Mouse (Mus musculus): ENCODE results near the gene Med11. TPM values are rescaled to one million over a fixed set of nuclear protein-coding genes. Genes with fewer than 3 reads are reported as not detected.

The Med11 gene
- polyA plus RNA-seq, 1 experiment from 2014 or later: 25.1 TPM

GRCm38 (mm10) chr11:70435476-70435875, 16.2 kb upstream of the Med11 start:
- H3K4me2 ChIP-seq (ENCODE audit: low read length): no peak overlapping the region
- H3K9ac ChIP-seq (ENCODE audit: low read length): no peak overlapping the region
- H3K36me3 ChIP-seq (ENCODE audit: control insufficient read depth, insufficient read depth, low read length): peaks cover 47% of the 10 kb centered on the region

GRCm38 (mm10) chr11:70437426-70437825, 14.3 kb upstream of the Med11 start:
- peaks cover 6 to 7% of the 10 kb centered on the region in 2 experiments; a peak in 2 of 4 replicates for H3K4me1 ChIP-seq (ENCODE audit: control insufficient read depth in 2 of 2, insufficient read depth in 2 of 2, low read length in 2 of 2)
- 71% methylated on average over 6 of the region's 6 CpGs for WGBS
- ATAC-seq (ENCODE audit: insufficient number of reproducible peaks, insufficient read depth, low FRiP score, low read depth): no peak
- H3K9me3 ChIP-seq (ENCODE audit: control insufficient read depth, low read length): no peaks in the 10 kb centered on the region
- H3K4me3 ChIP-seq (ENCODE audit: control insufficient read depth in 1 of 2, insufficient read depth in 1 of 2, low read depth in 1 of 2, low read length in 2 of 2): no peak overlapping the region
- H3K4me2 ChIP-seq (ENCODE audit: low read length): no peak overlapping the region
- H3K36me3 ChIP-seq (ENCODE audit: control insufficient read depth, insufficient read depth, low read length): peaks cover 53% of the 10 kb centered on the region
- no peaks in the 10 kb centered on the region for H3K27me3 ChIP-seq (ENCODE audit: control insufficient read depth, insufficient read depth, low read length)
- H3K27ac ChIP-seq (replicated peaks in 1 of 2; ENCODE audit: control insufficient read depth in 1 of 2, insufficient read depth in 1 of 2, low read depth in 2 of 2, low read length in 2 of 2): no peak overlapping the region
- no peak overlapping the region for H3K9ac ChIP-seq (ENCODE audit: low read length)

More at GRCm38 (mm10) chr11:70435476-70435875, 16.2 kb upstream of the Med11 start:
- no peaks in the 10 kb centered on the region for H3K9me3 ChIP-seq (ENCODE audit: control insufficient read depth, low read length)
- H3K4me1 ChIP-seq (ENCODE audit: control insufficient read depth in 2 of 2, insufficient read depth in 2 of 2, low read length in 2 of 2): peaks cover 6 to 7% of the 10 kb centered on the region in 2 experiments; a peak in 2 of 4 replicates
- no peak for ATAC-seq (ENCODE audit: insufficient number of reproducible peaks, insufficient read depth, low FRiP score, low read depth)
- 73% methylated on average over 5 of the region's 5 CpGs for WGBS
- no peaks in the 10 kb centered on the region for H3K27me3 ChIP-seq (ENCODE audit: control insufficient read depth, insufficient read depth, low read length)
- H3K27ac ChIP-seq (replicated peaks in 1 of 2; ENCODE audit: control insufficient read depth in 1 of 2, insufficient read depth in 1 of 2, low read depth in 2 of 2, low read length in 2 of 2): no peak overlapping the region
- H3K4me3 ChIP-seq (ENCODE audit: control insufficient read depth in 1 of 2, insufficient read depth in 1 of 2, low read depth in 1 of 2, low read length in 2 of 2): no peak overlapping the region

GRCm38 (mm10) chr11:70438728-70439374, 12.9 kb upstream of the Med11 start:
- Histone ChIP-seq H3K27me3 (ENCODE audit: control insufficient read depth, insufficient read depth, low read length) (no peaks in the 10 kb centered on the region), H3K9me3 (ENCODE audit: control insufficient read depth, low read length) (no peaks in the 10 kb centered on the region), H3K4me2 (ENCODE audit: low read length) (no peak overlapping the region), H3K36me3 (ENCODE audit: control insufficient read depth, insufficient read depth, low read length) (peaks cover 53% of the 10 kb centered on the region), H3K9ac (ENCODE audit: low read length) (no peak overlapping the region), H3K4me3 (ENCODE audit: control insufficient read depth in 1 of 2, insufficient read depth in 1 of 2, low read depth in 1 of 2, low read length in 2 of 2) (no peak overlapping the region), H3K4me1 (ENCODE audit: control insufficient read depth in 2 of 2, insufficient read depth in 2 of 2, low read length in 2 of 2) (no peaks in the 10 kb centered on the region), H3K27ac (replicated peaks in 1 of 2; ENCODE audit: control insufficient read depth in 1 of 2, insufficient read depth in 1 of 2, low read depth in 2 of 2, low read length in 2 of 2) (no peak overlapping the region)
- ATAC-seq (ENCODE audit: insufficient number of reproducible peaks, insufficient read depth, low FRiP score, low read depth): no peak
- WGBS: 82% methylated on average over 7 of the region's 7 CpGs

- Histone ChIP-seq H3K27me3 (ENCODE audit: control insufficient read depth, insufficient read depth, low read length) (no peaks in the 10 kb centered on the region), H3K4me2 (ENCODE audit: low read length) (no peak overlapping the region), H3K9ac (ENCODE audit: low read length) (no peak overlapping the region), H3K27ac (replicated peaks in 1 of 2; ENCODE audit: control insufficient read depth in 1 of 2, insufficient read depth in 1 of 2, low read depth in 2 of 2, low read length in 2 of 2) (no peak overlapping the region), H3K4me3 (ENCODE audit: control insufficient read depth in 1 of 2, insufficient read depth in 1 of 2, low read depth in 1 of 2, low read length in 2 of 2) (no peak overlapping the region), H3K36me3 (ENCODE audit: control insufficient read depth, insufficient read depth, low read length) (peaks cover 53% of the 10 kb centered on the region), H3K9me3 (ENCODE audit: control insufficient read depth, low read length) (no peaks in the 10 kb centered on the region), H3K4me1 (ENCODE audit: control insufficient read depth in 2 of 2, insufficient read depth in 2 of 2, low read length in 2 of 2) (no peaks in the 10 kb centered on the region)
- WGBS: 92% methylated on average over 4 of the region's 4 CpGs
- no peak for ATAC-seq (ENCODE audit: insufficient number of reproducible peaks, insufficient read depth, low FRiP score, low read depth)
Observed at GRCm38 (mm10) chr11:70440637-70441036, 11.1 kb upstream of the Med11 start.

GRCm38 (mm10) chr11:70441882-70442281, 9.8 kb upstream of the Med11 start:
- no peak overlapping the region for H3K4me3 ChIP-seq (ENCODE audit: control insufficient read depth in 1 of 2, insufficient read depth in 1 of 2, low read depth in 1 of 2, low read length in 2 of 2)

GRCm38 (mm10) chr11:70443964-70444363, 7.8 kb upstream of the Med11 start:
- H3K27me3 ChIP-seq (ENCODE audit: control insufficient read depth, insufficient read depth, low read length): no peaks in the 10 kb centered on the region
- H3K4me2 ChIP-seq (ENCODE audit: low read length): no peak overlapping the region
- no peak overlapping the region for H3K27ac ChIP-seq (replicated peaks in 1 of 2; ENCODE audit: control insufficient read depth in 1 of 2, insufficient read depth in 1 of 2, low read depth in 2 of 2, low read length in 2 of 2)
- ATAC-seq (ENCODE audit: insufficient number of reproducible peaks, insufficient read depth, low FRiP score, low read depth): no peak
- H3K9ac ChIP-seq (ENCODE audit: low read length): no peak overlapping the region
- no peaks in the 10 kb centered on the region; a peak in 1 of 4 replicates for H3K4me1 ChIP-seq (ENCODE audit: control insufficient read depth in 2 of 2, insufficient read depth in 2 of 2, low read length in 2 of 2)
- 70% methylated on average over 3 of the region's 3 CpGs for WGBS
- no peaks in the 10 kb centered on the region for H3K9me3 ChIP-seq (ENCODE audit: control insufficient read depth, low read length)
- H3K4me3 ChIP-seq (ENCODE audit: control insufficient read depth in 1 of 2, insufficient read depth in 1 of 2, low read depth in 1 of 2, low read length in 2 of 2): no peak overlapping the region
- peaks cover 22% of the 10 kb centered on the region for H3K36me3 ChIP-seq (ENCODE audit: control insufficient read depth, insufficient read depth, low read length)

More at GRCm38 (mm10) chr11:70441882-70442281, 9.8 kb upstream of the Med11 start:
- H3K9ac ChIP-seq (ENCODE audit: low read length): no peak overlapping the region
- no peak for ATAC-seq (ENCODE audit: insufficient number of reproducible peaks, insufficient read depth, low FRiP score, low read depth)
- no peaks in the 10 kb centered on the region for H3K27me3 ChIP-seq (ENCODE audit: control insufficient read depth, insufficient read depth, low read length)
- 85% methylated on average over 7 of the region's 7 CpGs for WGBS
- H3K9me3 ChIP-seq (ENCODE audit: control insufficient read depth, low read length): no peaks in the 10 kb centered on the region
- H3K4me1 ChIP-seq (ENCODE audit: control insufficient read depth in 2 of 2, insufficient read depth in 2 of 2, low read length in 2 of 2): no peaks in the 10 kb centered on the region; a peak in 1 of 4 replicates
- peaks cover 43% of the 10 kb centered on the region for H3K36me3 ChIP-seq (ENCODE audit: control insufficient read depth, insufficient read depth, low read length)
- H3K27ac ChIP-seq (replicated peaks in 1 of 2; ENCODE audit: control insufficient read depth in 1 of 2, insufficient read depth in 1 of 2, low read depth in 2 of 2, low read length in 2 of 2): no peak overlapping the region
- H3K4me2 ChIP-seq (ENCODE audit: low read length): no peak overlapping the region

GRCm38 (mm10) chr11:70444667-70445066, 7.1 kb upstream of the Med11 start:
- no peak overlapping the region for H3K9ac ChIP-seq (ENCODE audit: low read length)
- H3K9me3 ChIP-seq (ENCODE audit: control insufficient read depth, low read length): no peaks in the 10 kb centered on the region
- H3K4me2 ChIP-seq (ENCODE audit: low read length): no peak overlapping the region
- 67% methylated on average over 6 of the region's 6 CpGs for WGBS
- no peak overlapping the region for H3K27ac ChIP-seq (replicated peaks in 1 of 2; ENCODE audit: control insufficient read depth in 1 of 2, insufficient read depth in 1 of 2, low read depth in 2 of 2, low read length in 2 of 2)
- no peaks in the 10 kb centered on the region for H3K27me3 ChIP-seq (ENCODE audit: control insufficient read depth, insufficient read depth, low read length)
- peaks cover 15% of the 10 kb centered on the region for H3K36me3 ChIP-seq (ENCODE audit: control insufficient read depth, insufficient read depth, low read length)
- H3K4me3 ChIP-seq (ENCODE audit: control insufficient read depth in 1 of 2, insufficient read depth in 1 of 2, low read depth in 1 of 2, low read length in 2 of 2): no peak overlapping the region
- H3K4me1 ChIP-seq (ENCODE audit: control insufficient read depth in 2 of 2, insufficient read depth in 2 of 2, low read length in 2 of 2): no peaks in the 10 kb centered on the region; a peak in 1 of 4 replicates
- no peak for ATAC-seq (ENCODE audit: insufficient number of reproducible peaks, insufficient read depth, low FRiP score, low read depth)

GRCm38 (mm10) chr11:70446756-70447155, 5.0 kb upstream of the Med11 start:
- WGBS: 26% methylated on average over 3 of the region's 3 CpGs
- no peaks in the 10 kb centered on the region for H3K9me3 ChIP-seq (ENCODE audit: control insufficient read depth, low read length)
- no peak for ATAC-seq (ENCODE audit: insufficient number of reproducible peaks, insufficient read depth, low FRiP score, low read depth)
- H3K9ac ChIP-seq (ENCODE audit: low read length): no peak overlapping the region
- no peaks in the 10 kb centered on the region; a peak in 1 of 4 replicates for H3K4me1 ChIP-seq (ENCODE audit: control insufficient read depth in 2 of 2, insufficient read depth in 2 of 2, low read length in 2 of 2)
- no peak overlapping the region for H3K27ac ChIP-seq (replicated peaks in 1 of 2; ENCODE audit: control insufficient read depth in 1 of 2, insufficient read depth in 1 of 2, low read depth in 2 of 2, low read length in 2 of 2)
- no peak overlapping the region for H3K4me2 ChIP-seq (ENCODE audit: low read length)
- no peaks in the 10 kb centered on the region for H3K36me3 ChIP-seq (ENCODE audit: control insufficient read depth, insufficient read depth, low read length)
- no peak overlapping the region for H3K4me3 ChIP-seq (ENCODE audit: control insufficient read depth in 1 of 2, insufficient read depth in 1 of 2, low read depth in 1 of 2, low read length in 2 of 2)
- H3K27me3 ChIP-seq (ENCODE audit: control insufficient read depth, insufficient read depth, low read length): no peaks in the 10 kb centered on the region

Data from heart, embryonic 14.5 days (tissue).